Mouse (Mus musculus) lung, embryonic 14.5 days (tissue): ENCODE results near the gene Zswim8. TPM values are rescaled to one million over a fixed set of nuclear protein-coding genes. Genes with fewer than 3 reads are reported as not detected.

ENCODE experiments used
- ATAC-seq: fragments of 200-750 bp; cut with Nextera tagmentation; 2 replicates; pipeline ENCODE4 v1.8.0; 2017; ENCODE audit warnings: mild to moderate bottlenecking, moderate TSS enrichment, moderate library complexity; ENCODE audit not compliant: insufficient read depth
- DNase-seq: peaks from one replicate; pipeline ENCODE4 v3.0.0-alpha.2; 2015
- H3K27ac ChIP-seq: fragments of 300-500 bp; sonication (generic); 2 replicates; pipeline ENCODE4 v1.5.1; 2014; ENCODE audit warnings: low read depth, mild to moderate bottlenecking, moderate library complexity
- H3K27me3 ChIP-seq: fragments of 300-500 bp; sonication (generic); 2 replicates; pipeline ENCODE4 v1.6.1; 2014; ENCODE audit warnings: low read length, control low read depth; ENCODE audit not compliant: insufficient read depth
- H3K36me3 ChIP-seq: fragments of 300-500 bp; sonication (generic); 2 replicates; pipeline ENCODE4 v1.6.1; 2014; ENCODE audit warnings: control low read depth; ENCODE audit not compliant: insufficient read depth
- H3K4me1 ChIP-seq: fragments of 300-500 bp; sonication (generic); 2 replicates; pipeline ENCODE4 v1.6.1; 2014; ENCODE audit warnings: antibody characterized with exemption, control low read depth; ENCODE audit not compliant: insufficient read depth
- H3K4me2 ChIP-seq: fragments of 300-500 bp; sonication (generic); 2 replicates; pipeline ENCODE4 v1.6.1; 2014; ENCODE audit warnings: mild to moderate bottlenecking
- H3K4me3 ChIP-seq: fragments of 300-500 bp; sonication (generic); 2 replicates; pipeline ENCODE4 v1.5.1; 2014; ENCODE audit warnings: low read depth, low read length
- H3K9ac ChIP-seq: fragments of 300-500 bp; sonication (generic); 2 replicates; pipeline ENCODE4 v1.6.1; 2014
- H3K9me3 ChIP-seq: fragments of 300-500 bp; sonication (generic); 2 replicates; pipeline ENCODE4 v1.6.1; 2016; ENCODE audit warnings: low read depth, low read length, control low read depth
- CTCF ChIP-seq: IDR thresholded peaks from 2 replicates; pipeline ENCODE4 v1.5.1; 2016; ENCODE audit warnings: antibody characterized with exemption, low read depth
- WGBS: fragments of 180-500 bp; shearing (Covaris S2); extraction: QIAGEN DNeasy Blood & Tissue Kit; methylation state at CpG from one replicate; pipeline ENCODE4 v1.1.7; 2014; 5-methylcytosine and 5-hydroxymethylcytosine counted together
- polyA plus RNA-seq: library from polyadenylated mRNA; unstranded; fragments of >200 nt; fragmentation: Nextera tagmentation; extraction: Ambion mirVana; gene quantifications from 2 replicates; pipeline ENCODE4 v1.2.1, GENCODE M21; 2014

Gene Zswim8
- polyA plus RNA-seq, 1 experiment from 2014 or later: 37.3 TPM

- Histone ChIP-seq H3K9me3 (no peaks in the 10 kb centered on the region), H3K27ac (no peak overlapping the region), H3K9ac (no peak overlapping the region), H3K36me3 (peaks cover 66% of the 10 kb centered on the region), H3K27me3 (no peaks in the 10 kb centered on the region), H3K4me3 (no peak overlapping the region), H3K4me2 (no peak overlapping the region), H3K4me1 (peaks cover 10% of the 10 kb centered on the region; the same call in 1 of the 2 replicates)
- ATAC-seq (no peak), DNase-seq (no peak)
- WGBS: 85% methylated on average over 10 of the region's 10 CpGs
- no peak for TF ChIP-seq CTCF
These were observed 13.7 kb upstream of the Zswim8 start for GRCm38 (mm10) chr14:20693589-20694101.

GRCm38 (mm10) chr14:20694185-20694883 lies 13.0 kb upstream of the Zswim8 start:
- H3K36me3 ChIP-seq: peaks cover 66% of the 10 kb centered on the region
- WGBS: 43% methylated on average over 13 of the region's 13 CpGs
- DNase-seq (no peak), ATAC-seq (peak; percentile 23)
- no peaks in the 10 kb centered on the region for H3K9me3 ChIP-seq
- H3K4me2 ChIP-seq: peak overlapping the region; percentile 76
- peaks cover 10% of the 10 kb centered on the region; the same call in 1 of the 2 replicates for H3K4me1 ChIP-seq
- H3K27ac ChIP-seq: peak overlapping the region; percentile 97
- peak overlapping the region; percentile 83 for H3K4me3 ChIP-seq
- H3K9ac ChIP-seq: peak overlapping the region; percentile 90
- no peak for TF ChIP-seq CTCF
- no peaks in the 10 kb centered on the region for H3K27me3 ChIP-seq

GRCm38 (mm10) chr14:20694884-20695760 lies 12.2 kb upstream of the Zswim8 start, which contains the start of gene Fut11:
Fut11 (plus strand) TSS chr14:20694968.
- Histone ChIP-seq H3K27ac (peak within 1 kb of the TSS; percentile 97), H3K4me1 (peaks cover 10% of the 10 kb centered on the region; the same call in 1 of the 2 replicates), H3K4me2 (peak within 1 kb of the TSS; percentile 76), H3K9me3 (no peaks in the 10 kb centered on the region), H3K4me3 (peak within 1 kb of the TSS; percentile 83), H3K36me3 (peaks cover 59% of the 10 kb centered on the region), H3K27me3 (no peaks in the 10 kb centered on the region), H3K9ac (peak within 1 kb of the TSS; percentile 90)
- DNase-seq: peak; percentile 96
- peak; percentile 95 for ATAC-seq
- TF ChIP-seq CTCF: no peak
- WGBS: under 1% methylated on average over 109 of the region's 111 CpGs

- peak overlapping the region; percentile 76 for H3K4me2 ChIP-seq
- no peak for ATAC-seq
- peak; percentile 19 for DNase-seq
- TF ChIP-seq CTCF: no peak
- peak overlapping the region; percentile 97 for H3K27ac ChIP-seq
- H3K9ac ChIP-seq: peak overlapping the region; percentile 90
- peak overlapping the region; percentile 83 for H3K4me3 ChIP-seq
- H3K9me3 ChIP-seq: no peaks in the 10 kb centered on the region
- peaks cover 10% of the 10 kb centered on the region; the same call in 1 of the 2 replicates for H3K4me1 ChIP-seq
- H3K27me3 ChIP-seq: no peaks in the 10 kb centered on the region
- 11% methylated on average over 27 of the region's 27 CpGs for WGBS
- peaks cover 52% of the 10 kb centered on the region for H3K36me3 ChIP-seq
These were observed 11.4 kb upstream of the Zswim8 start for GRCm38 (mm10) chr14:20695761-20696520.

- Histone ChIP-seq H3K4me1 (peaks cover 16% of the 10 kb centered on the region), H3K36me3 (peaks cover 42% of the 10 kb centered on the region), H3K27me3 (no peaks in the 10 kb centered on the region), H3K9me3 (no peaks in the 10 kb centered on the region), H3K27ac (no peak overlapping the region), H3K9ac (peak overlapping the region; percentile 90; the same call in 1 of the 2 replicates), H3K4me2 (peak overlapping the region; percentile 76), H3K4me3 (peak overlapping the region; percentile 83)
- peak; percentile 69 for TF ChIP-seq CTCF
- DNase-seq (peak; percentile 82), ATAC-seq (no peak)
- WGBS: 10% methylated on average over 1 of the region's 1 CpGs
These were observed 10.4 kb upstream of the Zswim8 start for GRCm38 (mm10) chr14:20696986-20697385.

GRCm38 (mm10) chr14:20698515-20698914 lies 8.8 kb upstream of the Zswim8 start:
- H3K4me1 ChIP-seq: peaks cover 16% of the 10 kb centered on the region
- WGBS: 82% methylated on average over 2 of the region's 2 CpGs
- TF ChIP-seq CTCF: no peak

More at GRCm38 (mm10) chr14:20698515-20698914, 8.8 kb upstream of the Zswim8 start:
- Histone ChIP-seq H3K27ac (no peak overlapping the region), H3K4me2 (0 out of 2 replicates have a peak overlapping the region, but pooled peaks have one; percentile 76), H3K9me3 (no peaks in the 10 kb centered on the region), H3K9ac (no peak overlapping the region), H3K4me3 (no peak overlapping the region), H3K27me3 (no peaks in the 10 kb centered on the region), H3K36me3 (peaks cover 26% of the 10 kb centered on the region)
- ATAC-seq (no peak), DNase-seq (no peak)
